Mouse (Mus musculus) forebrain, embryonic 15.5 days (tissue): Measurements from ENCODE around the gene Vmn2r89. TPM values are rescaled to one million over a fixed set of nuclear protein-coding genes. Genes with fewer than 3 reads are reported as not detected.

Source experiments
- ATAC-seq: fragments of 200-750 bp; cut with Nextera tagmentation; replicated peaks from 2 replicates; pipeline ENCODE4 v1.8.0; 2017; ENCODE audit warnings: mild to moderate bottlenecking, moderate TSS enrichment, moderate library complexity
- H3K27ac ChIP-seq: fragments of 300-500 bp; sonication (generic); replicated peaks from 2 replicates; pipeline ENCODE4 v1.5.1; 2015; ENCODE audit warnings: mild to moderate bottlenecking, inconsistent platforms
- H3K27me3 ChIP-seq: fragments of 300-500 bp; sonication (generic); 2 replicates; pipeline ENCODE4 v1.6.1; 2015; ENCODE audit warnings: inconsistent platforms
- H3K36me3 ChIP-seq: fragments of 300-500 bp; sonication (generic); 2 replicates; pipeline ENCODE4 v1.6.1; 2015; ENCODE audit warnings: mild to moderate bottlenecking, inconsistent platforms
- H3K4me1 ChIP-seq: fragments of 300-500 bp; sonication (generic); 2 replicates; pipeline ENCODE4 v1.6.1; 2015; ENCODE audit warnings: inconsistent platforms
- H3K4me2 ChIP-seq: fragments of 300-500 bp; sonication (generic); replicated peaks from 2 replicates; pipeline ENCODE4 v1.6.1; 2015; ENCODE audit warnings: mild to moderate bottlenecking, inconsistent platforms
- H3K4me3 ChIP-seq: fragments of 300-500 bp; sonication (generic); 2 replicates; pipeline ENCODE4 v1.5.1; 2015; ENCODE audit warnings: mild to moderate bottlenecking, inconsistent platforms
- H3K9ac ChIP-seq: fragments of 300-500 bp; sonication (generic); replicated peaks from 2 replicates; pipeline ENCODE4 v1.6.1; 2015; ENCODE audit warnings: mild to moderate bottlenecking, inconsistent platforms
- H3K9me3 ChIP-seq: fragments of 300-500 bp; sonication (generic); 2 replicates; pipeline ENCODE4 v1.6.1; 2016; ENCODE audit warnings: inconsistent platforms
- WGBS: fragments of 180-500 bp; shearing (Covaris S2); methylation state at CpG from one replicate; pipeline ENCODE4 v1.1.7; 2015; ENCODE audit warnings: mixed read lengths; 5-methylcytosine and 5-hydroxymethylcytosine counted together
- polyA plus RNA-seq: library from polyadenylated mRNA; unstranded; fragments of >200 nt; fragmentation: Nextera tagmentation; extraction: Ambion mirVana; gene quantifications from 2 replicates; pipeline ENCODE4 v1.2.1, GENCODE M21; 2015

Gene Vmn2r89
- polyA plus RNA-seq, 1 experiment from 2014 or later, result not detected

GRCm38 (mm10) chr14:51486111-51486510, 34.5 kb downstream of the Vmn2r89 start:
- WGBS, result 69% methylated on average over 1 of the region's 1 CpGs
- no peak for ATAC-seq

GRCm38 (mm10) chr14:51495781-51496180, 44.1 kb downstream of the Vmn2r89 start:
- Histone ChIP-seq H3K9me3 (no peaks in the 10 kb centered on the region), H3K4me1 (no peaks in the 10 kb centered on the region), H3K4me2 (no peak overlapping the region), H3K27ac (no peak overlapping the region), H3K9ac (no peak overlapping the region), H3K4me3 (no peak overlapping the region), H3K27me3 (no peaks in the 10 kb centered on the region), H3K36me3 (no peaks in the 10 kb centered on the region)
- no peak for ATAC-seq
- WGBS, result 87% methylated on average over 2 of the region's 2 CpGs

More at GRCm38 (mm10) chr14:51486111-51486510, 34.5 kb downstream of the Vmn2r89 start:
- Histone ChIP-seq H3K4me1 (no peaks in the 10 kb centered on the region), H3K4me2 (no peak overlapping the region), H3K9me3 (no peaks in the 10 kb centered on the region), H3K4me3 (no peak overlapping the region), H3K27ac (no peak overlapping the region), H3K27me3 (no peaks in the 10 kb centered on the region), H3K9ac (no peak overlapping the region), H3K36me3 (no peaks in the 10 kb centered on the region)

GRCm38 (mm10) chr14:51496955-51497354, 45.3 kb downstream of the Vmn2r89 start:
- Histone ChIP-seq H3K9ac (no peak overlapping the region), H3K36me3 (no peaks in the 10 kb centered on the region), H3K27me3 (no peaks in the 10 kb centered on the region), H3K4me1 (no peaks in the 10 kb centered on the region), H3K27ac (no peak overlapping the region), H3K9me3 (no peaks in the 10 kb centered on the region), H3K4me2 (no peak overlapping the region), H3K4me3 (no peak overlapping the region)
- no peak for ATAC-seq
- WGBS, result 86% methylated on average over 1 of the region's 1 CpGs

- no peak overlapping the region for H3K27ac ChIP-seq
- H3K4me2 ChIP-seq, result no peak overlapping the region
- no peaks in the 10 kb centered on the region for H3K9me3 ChIP-seq
- no peaks in the 10 kb centered on the region for H3K36me3 ChIP-seq
- H3K4me3 ChIP-seq, result no peak overlapping the region
- WGBS, result 86% methylated on average over 2 of the region's 2 CpGs
- no peak overlapping the region for H3K9ac ChIP-seq
- no peaks in the 10 kb centered on the region for H3K27me3 ChIP-seq
- no peak for ATAC-seq
- no peaks in the 10 kb centered on the region for H3K4me1 ChIP-seq
These were observed 46.3 kb downstream of the Vmn2r89 start for GRCm38 (mm10) chr14:51497958-51498357.

- no peaks in the 10 kb centered on the region for H3K4me1 ChIP-seq
- no peaks in the 10 kb centered on the region for H3K9me3 ChIP-seq
- no peaks in the 10 kb centered on the region for H3K27me3 ChIP-seq
- H3K4me2 ChIP-seq, result no peak overlapping the region
- WGBS, result 86% methylated on average over 2 of the region's 2 CpGs
- ATAC-seq, result no peak
- no peak overlapping the region for H3K27ac ChIP-seq
- H3K4me3 ChIP-seq, result no peak overlapping the region
- no peak overlapping the region for H3K9ac ChIP-seq
- no peaks in the 10 kb centered on the region for H3K36me3 ChIP-seq
These were observed 48.1 kb downstream of the Vmn2r89 start for GRCm38 (mm10) chr14:51499707-51500275.

- Histone ChIP-seq H3K27me3 (no peaks in the 10 kb centered on the region), H3K36me3 (no peaks in the 10 kb centered on the region), H3K27ac (no peak overlapping the region), H3K4me2 (no peak overlapping the region), H3K4me3 (no peak overlapping the region), H3K9me3 (no peaks in the 10 kb centered on the region), H3K4me1 (no peaks in the 10 kb centered on the region), H3K9ac (no peak overlapping the region)
- ATAC-seq, result no peak
- WGBS, result 91% methylated on average over 4 of the region's 4 CpGs
These were observed 48.8 kb downstream of the Vmn2r89 start for GRCm38 (mm10) chr14:51500461-51500860.

- 94% methylated on average over 8 of the region's 8 CpGs for WGBS
- no peak for ATAC-seq
- no peaks in the 10 kb centered on the region for H3K36me3 ChIP-seq
- no peaks in the 10 kb centered on the region for H3K9me3 ChIP-seq
- no peak overlapping the region for H3K4me3 ChIP-seq
- H3K27ac ChIP-seq, result no peak overlapping the region
- H3K9ac ChIP-seq, result no peak overlapping the region
- no peaks in the 10 kb centered on the region for H3K4me1 ChIP-seq
- H3K27me3 ChIP-seq, result no peaks in the 10 kb centered on the region
- H3K4me2 ChIP-seq, result no peak overlapping the region
These were observed 55.8 kb downstream of the Vmn2r89 start for GRCm38 (mm10) chr14:51507416-51507815.

Other genes starting within 250 kb of the Vmn2r89 start
- gene Ear14, start 248.5 kb upstream of the Vmn2r89 start, polyA plus RNA-seq, result not detected in 2 replicates
- gene Rnase2a, start 195.7 kb upstream of the Vmn2r89 start, polyA plus RNA-seq, result not detected in 2 replicates
- not detected in 2 replicates for gene Gm7247, start 90.1 kb upstream of the Vmn2r89 start, polyA plus RNA-seq
- not detected in 2 replicates for gene Vmn2r88, start 41.0 kb upstream of the Vmn2r89 start, polyA plus RNA-seq
- gene Gm5622, start 100.9 kb downstream of the Vmn2r89 start, polyA plus RNA-seq, result not detected in 2 replicates
- gene Gm17175, start 122.2 kb downstream of the Vmn2r89 start, polyA plus RNA-seq, result not detected in 2 replicates
- gene Gm17174, start 140.3 kb downstream of the Vmn2r89 start, polyA plus RNA-seq, result not detected in 2 replicates
- gene Gm17078, start 159.5 kb downstream of the Vmn2r89 start, polyA plus RNA-seq, result not detected in 2 replicates
- not detected in 2 replicates for gene Gm4181, start 183.8 kb downstream of the Vmn2r89 start, polyA plus RNA-seq
- not detected in 2 replicates for gene Gm17079, start 243.6 kb downstream of the Vmn2r89 start, polyA plus RNA-seq